Mouse (Mus musculus) heart, embryonic 11.5 days (tissue): ENCODE measurements around the gene B3gnt7. TPM values are rescaled to one million over a fixed set of nuclear protein-coding genes. Genes with fewer than 3 reads are reported as not detected.
A peak's percentile ranks its signal among the peaks of the same experiment; 100 is the strongest.

Source experiments
- ATAC-seq: fragments of 200-750 bp; cut with Nextera tagmentation; replicated peaks from 2 replicates; pipeline ENCODE4 v1.8.0; 2017; ENCODE audit warnings: moderate library complexity; ENCODE audit not compliant: insufficient number of reproducible peaks, low FRiP score, low TSS enrichment
- H3K27ac ChIP-seq: fragments of 300-500 bp; sonication (generic); 2 replicates; pipeline ENCODE4 v1.5.1; 2014; ENCODE audit warnings: mild to moderate bottlenecking, low read depth, low read length
- H3K27me3 ChIP-seq: fragments of 300-500 bp; sonication (generic); 2 replicates; pipeline ENCODE4 v1.6.1; 2014; ENCODE audit warnings: mild to moderate bottlenecking, low read length, mixed read lengths; ENCODE audit not compliant: control insufficient read depth, insufficient read depth
- H3K36me3 ChIP-seq: fragments of 300-500 bp; sonication (generic); 2 replicates; pipeline ENCODE4 v1.6.1; 2014; ENCODE audit warnings: mild to moderate bottlenecking, low read length, moderate library complexity, mixed read lengths; ENCODE audit not compliant: control insufficient read depth, insufficient read depth
- H3K4me1 ChIP-seq: fragments of 300-500 bp; sonication (generic); 2 replicates; pipeline ENCODE4 v1.6.1; 2014; ENCODE audit warnings: low read length; ENCODE audit not compliant: control insufficient read depth, insufficient read depth
- H3K4me2 ChIP-seq: fragments of 300-500 bp; sonication (generic); 2 replicates; pipeline ENCODE4 v1.6.1; 2014; ENCODE audit warnings: mild to moderate bottlenecking, moderate library complexity
- H3K4me3 ChIP-seq: fragments of 300-500 bp; sonication (generic); 2 replicates; pipeline ENCODE4 v1.5.1; 2014; ENCODE audit warnings: low read depth, low read length
- H3K9ac ChIP-seq: fragments of 300-500 bp; sonication (generic); 2 replicates; pipeline ENCODE4 v1.6.1; 2014; ENCODE audit warnings: mild to moderate bottlenecking, low read depth, low read length, moderate library complexity
- H3K9me3 ChIP-seq: fragments of 300-500 bp; sonication (generic); replicated peaks from 2 replicates; pipeline ENCODE4 v1.6.1; 2016; ENCODE audit warnings: low read length; ENCODE audit not compliant: control insufficient read depth
- WGBS: fragments of 180-500 bp; shearing (Covaris S2); extraction: QIAGEN DNeasy Blood & Tissue Kit; methylation state at CpG from one replicate; pipeline ENCODE4 v1.1.7; 2014; ENCODE audit not compliant: insufficient replicate concordance; 5-methylcytosine and 5-hydroxymethylcytosine counted together
- polyA plus RNA-seq: library from polyadenylated mRNA; unstranded; fragments of >200 nt; fragmentation: Nextera tagmentation; extraction: Ambion mirVana; gene quantifications from 2 replicates; pipeline ENCODE4 v1.2.1, GENCODE M21; 2014

B3gnt7 gene
- polyA plus RNA-seq, 1 experiment from 2014 or later = 7.0 TPM

GRCm38 (mm10) chr1:86269190-86269508 lies 33.5 kb upstream of the B3gnt7 start:
- Histone ChIP-seq H3K4me2 (no peak overlapping the region), H3K9me3 (no peaks in the 10 kb centered on the region), H3K27me3 (no peaks in the 10 kb centered on the region), H3K4me1 (no peaks in the 10 kb centered on the region), H3K4me3 (no peak overlapping the region), H3K27ac (no peak overlapping the region), H3K9ac (no peak overlapping the region), H3K36me3 (no peaks in the 10 kb centered on the region)
- WGBS = 67% methylated on average over 4 of the region's 4 CpGs
- ATAC-seq = no peak

GRCm38 (mm10) chr1:86271707-86272106 lies 30.9 kb upstream of the B3gnt7 start:
- no peaks in the 10 kb centered on the region for H3K9me3 ChIP-seq
- no peaks in the 10 kb centered on the region for H3K36me3 ChIP-seq
- no peak overlapping the region for H3K27ac ChIP-seq
- H3K9ac ChIP-seq = no peak overlapping the region
- no peaks in the 10 kb centered on the region for H3K27me3 ChIP-seq
- 73% methylated on average over 6 of the region's 6 CpGs for WGBS
- no peak for ATAC-seq
- H3K4me2 ChIP-seq = no peak overlapping the region
- H3K4me1 ChIP-seq = no peaks in the 10 kb centered on the region
- no peak overlapping the region for H3K4me3 ChIP-seq

GRCm38 (mm10) chr1:86277055-86277454 lies 25.6 kb upstream of the B3gnt7 start:
- WGBS = 81% methylated on average over 5 of the region's 5 CpGs
- Histone ChIP-seq H3K4me2 (no peak overlapping the region), H3K36me3 (no peaks in the 10 kb centered on the region), H3K4me1 (no peaks in the 10 kb centered on the region), H3K27me3 (no peaks in the 10 kb centered on the region), H3K9ac (no peak overlapping the region), H3K27ac (no peak overlapping the region), H3K4me3 (no peak overlapping the region), H3K9me3 (no peaks in the 10 kb centered on the region)
- 0 out of 2 replicates have a peak, but pooled peaks have one; percentile 31 for ATAC-seq

GRCm38 (mm10) chr1:86281781-86282536 lies 20.7 kb upstream of the B3gnt7 start:
- no peak for ATAC-seq
- H3K9me3 ChIP-seq = no peaks in the 10 kb centered on the region
- no peak overlapping the region for H3K9ac ChIP-seq
- H3K36me3 ChIP-seq = no peaks in the 10 kb centered on the region
- H3K27me3 ChIP-seq = no peaks in the 10 kb centered on the region
- H3K4me2 ChIP-seq = no peak overlapping the region
- WGBS = 75% methylated on average over 11 of the region's 11 CpGs
- H3K4me3 ChIP-seq = no peak overlapping the region
- no peaks in the 10 kb centered on the region for H3K4me1 ChIP-seq
- H3K27ac ChIP-seq = no peak overlapping the region

- Histone ChIP-seq H3K27me3 (no peaks in the 10 kb centered on the region), H3K36me3 (no peaks in the 10 kb centered on the region), H3K4me2 (no peak overlapping the region), H3K4me3 (no peak overlapping the region), H3K9me3 (no peaks in the 10 kb centered on the region), H3K27ac (no peak overlapping the region), H3K9ac (no peak overlapping the region), H3K4me1 (no peaks in the 10 kb centered on the region)
- no peak for ATAC-seq
- 81% methylated on average over 5 of the region's 5 CpGs for WGBS
Observed at GRCm38 (mm10) chr1:86284101-86284500, 18.5 kb upstream of the B3gnt7 start.

GRCm38 (mm10) chr1:86285295-86285694 lies 17.3 kb upstream of the B3gnt7 start:
- no peak for ATAC-seq
- Histone ChIP-seq H3K27ac (no peak overlapping the region), H3K4me2 (no peak overlapping the region), H3K27me3 (no peaks in the 10 kb centered on the region), H3K9ac (no peak overlapping the region), H3K9me3 (no peaks in the 10 kb centered on the region), H3K4me3 (no peak overlapping the region), H3K36me3 (no peaks in the 10 kb centered on the region), H3K4me1 (no peaks in the 10 kb centered on the region)
- 79% methylated on average over 6 of the region's 6 CpGs for WGBS

GRCm38 (mm10) chr1:86287473-86287872 lies 15.2 kb upstream of the B3gnt7 start:
- H3K27me3 ChIP-seq = no peaks in the 10 kb centered on the region
- no peaks in the 10 kb centered on the region for H3K36me3 ChIP-seq
- H3K9ac ChIP-seq = no peak overlapping the region
- no peak overlapping the region for H3K4me3 ChIP-seq
- no peak for ATAC-seq
- H3K4me2 ChIP-seq = no peak overlapping the region
- 87% methylated on average over 4 of the region's 4 CpGs for WGBS
- no peaks in the 10 kb centered on the region for H3K9me3 ChIP-seq
- H3K27ac ChIP-seq = no peak overlapping the region
- H3K4me1 ChIP-seq = no peaks in the 10 kb centered on the region

- H3K36me3 ChIP-seq = no peaks in the 10 kb centered on the region
- no peak for ATAC-seq
- H3K9ac ChIP-seq = no peak overlapping the region
- no peak overlapping the region for H3K4me3 ChIP-seq
- H3K9me3 ChIP-seq = no peaks in the 10 kb centered on the region
- H3K27ac ChIP-seq = no peak overlapping the region
- H3K4me1 ChIP-seq = peaks cover 6% of the 10 kb centered on the region
- no peaks in the 10 kb centered on the region for H3K27me3 ChIP-seq
- H3K4me2 ChIP-seq = no peak overlapping the region
- WGBS = 65% methylated on average over 3 of the region's 3 CpGs
Observed at GRCm38 (mm10) chr1:86290452-86290851, 12.2 kb upstream of the B3gnt7 start.

- Histone ChIP-seq H3K36me3 (no peaks in the 10 kb centered on the region), H3K4me1 (peaks cover 6% of the 10 kb centered on the region), H3K9me3 (no peaks in the 10 kb centered on the region), H3K4me3 (no peak overlapping the region), H3K9ac (no peak overlapping the region), H3K27me3 (no peaks in the 10 kb centered on the region), H3K4me2 (no peak overlapping the region), H3K27ac (no peak overlapping the region)
- ATAC-seq = no peak
- WGBS = 88% methylated on average over 3 of the region's 3 CpGs
Observed at GRCm38 (mm10) chr1:86293091-86293490, 9.5 kb upstream of the B3gnt7 start.
